Mouse (Mus musculus): ENCODE data around the gene Tor1aip1. TPM values are rescaled to one million over a fixed set of nuclear protein-coding genes. Genes with fewer than 3 reads are reported as not detected.

The Tor1aip1 gene
- polyA plus RNA-seq, 1 experiment: 268 TPM

- Histone ChIP-seq H3K36me3 (ENCODE audit: control insufficient read depth, insufficient read depth, low read length) (no peaks in the 10 kb centered on the region; the same call in none of the 2 replicates), H3K4me1 (ENCODE audit: control insufficient read depth, insufficient read depth, low read length) (no peaks in the 10 kb centered on the region), H3K27me3 (ENCODE audit: control insufficient read depth, insufficient read depth, low read length) (no peaks in the 10 kb centered on the region), H3K4me3 (ENCODE audit: control insufficient read depth, low read depth, low read length) (no peak overlapping the region), H3K27ac (ENCODE audit: control insufficient read depth, insufficient read depth, low read depth, low read length) (no peak overlapping the region)
- TF ChIP-seq POLR2A (IDR thresholded peaks at IDR 0.05; ENCODE audit: control insufficient read depth, low read depth, low read length) (no peak), CTCF (IDR thresholded peaks at IDR 0.05; ENCODE audit: control insufficient read depth, insufficient read depth, insufficient replicate concordance, low read depth, low read length) (no peak)
Measured at GRCm38 (mm10) chr1:156028340-156028975, 7.8 kb downstream of the Tor1aip1 start.

DNA sequence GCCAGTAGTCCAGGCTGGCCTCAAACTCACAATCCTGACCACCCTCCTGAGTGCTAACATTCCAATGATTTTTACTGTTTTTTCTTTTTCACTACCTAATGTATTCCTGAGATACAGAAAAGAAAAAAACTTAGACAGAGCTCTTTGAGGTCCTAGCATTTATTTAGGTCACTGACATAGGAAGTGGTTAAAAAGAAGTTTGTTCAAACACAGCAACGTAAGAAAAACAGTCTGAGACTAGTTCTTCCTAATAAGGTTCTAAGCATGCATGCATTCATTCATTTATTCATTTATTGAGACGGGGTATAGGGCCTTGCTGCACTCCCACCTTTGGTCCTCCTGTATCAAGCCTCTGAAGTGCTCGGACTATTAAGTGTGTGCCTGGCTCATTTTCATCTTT is 8.4 kb downstream of the Tor1aip1 start:
- no peak overlapping the region for H3K27ac ChIP-seq (ENCODE audit: control insufficient read depth, insufficient read depth, low read depth, low read length)
- no peaks in the 10 kb centered on the region for H3K4me1 ChIP-seq (ENCODE audit: control insufficient read depth, insufficient read depth, low read length)
- TF ChIP-seq CTCF (IDR thresholded peaks at IDR 0.05; ENCODE audit: control insufficient read depth, insufficient read depth, insufficient replicate concordance, low read depth, low read length): no peak
- no peaks in the 10 kb centered on the region for H3K27me3 ChIP-seq (ENCODE audit: control insufficient read depth, insufficient read depth, low read length)
- no peaks in the 10 kb centered on the region; the same call in none of the 2 replicates for H3K36me3 ChIP-seq (ENCODE audit: control insufficient read depth, insufficient read depth, low read length)
- H3K4me3 ChIP-seq (ENCODE audit: control insufficient read depth, low read depth, low read length): no peak overlapping the region

GRCm38 (mm10) chr1:156024831-156025503 is 11.3 kb downstream of the Tor1aip1 start:
- peaks cover 1% of the 10 kb centered on the region for H3K36me3 ChIP-seq (ENCODE audit: control insufficient read depth, insufficient read depth, low read length)
- no peak overlapping the region for H3K4me3 ChIP-seq (ENCODE audit: control insufficient read depth, low read depth, low read length)
- no peaks in the 10 kb centered on the region for H3K27me3 ChIP-seq (ENCODE audit: control insufficient read depth, insufficient read depth, low read length)
- no peak for TF ChIP-seq CTCF (IDR thresholded peaks at IDR 0.05; ENCODE audit: control insufficient read depth, insufficient read depth, insufficient replicate concordance, low read depth, low read length)
- no peak for TF ChIP-seq POLR2A (IDR thresholded peaks at IDR 0.05; ENCODE audit: control insufficient read depth, low read depth, low read length)
- H3K4me1 ChIP-seq (ENCODE audit: control insufficient read depth, insufficient read depth, low read length): peaks cover 2% of the 10 kb centered on the region; the same call in 1 of the 2 replicates
- H3K27ac ChIP-seq (ENCODE audit: control insufficient read depth, insufficient read depth, low read depth, low read length): no peak overlapping the region

DNA sequence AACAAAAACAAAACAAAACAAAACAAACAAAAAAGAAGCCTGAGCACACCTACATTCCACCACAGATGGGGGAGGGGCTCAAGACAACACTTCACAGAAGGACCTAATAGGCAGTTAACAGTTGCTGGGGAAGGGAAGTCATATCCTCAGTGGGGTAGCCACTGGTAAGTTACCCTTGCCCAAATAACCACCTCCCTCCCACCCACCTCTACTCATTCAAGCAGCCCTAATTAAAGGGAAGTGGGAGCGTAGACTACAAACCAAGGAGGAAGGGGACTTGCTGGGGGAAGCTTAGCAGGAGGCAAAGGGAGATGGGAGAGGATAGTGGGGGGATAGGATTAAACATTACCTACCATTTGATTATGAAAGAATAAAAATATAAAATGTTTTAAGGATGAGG is 15.9 kb downstream of the Tor1aip1 start:
- Histone ChIP-seq H3K4me3 (ENCODE audit: control insufficient read depth, low read depth, low read length) (peak overlapping the region; percentile 91), H3K27me3 (ENCODE audit: control insufficient read depth, insufficient read depth, low read length) (no peaks in the 10 kb centered on the region), H3K36me3 (ENCODE audit: control insufficient read depth, insufficient read depth, low read length) (peaks cover 1% of the 10 kb centered on the region), H3K4me1 (ENCODE audit: control insufficient read depth, insufficient read depth, low read length) (peaks cover 2% of the 10 kb centered on the region; the same call in 1 of the 2 replicates), H3K27ac (ENCODE audit: control insufficient read depth, insufficient read depth, low read depth, low read length) (peak overlapping the region; percentile 95)
- no peak for TF ChIP-seq CTCF (IDR thresholded peaks at IDR 0.05; ENCODE audit: control insufficient read depth, insufficient read depth, insufficient replicate concordance, low read depth, low read length)
- TF ChIP-seq POLR2A (IDR thresholded peaks at IDR 0.05; ENCODE audit: control insufficient read depth, low read depth, low read length): no peak

DNA sequence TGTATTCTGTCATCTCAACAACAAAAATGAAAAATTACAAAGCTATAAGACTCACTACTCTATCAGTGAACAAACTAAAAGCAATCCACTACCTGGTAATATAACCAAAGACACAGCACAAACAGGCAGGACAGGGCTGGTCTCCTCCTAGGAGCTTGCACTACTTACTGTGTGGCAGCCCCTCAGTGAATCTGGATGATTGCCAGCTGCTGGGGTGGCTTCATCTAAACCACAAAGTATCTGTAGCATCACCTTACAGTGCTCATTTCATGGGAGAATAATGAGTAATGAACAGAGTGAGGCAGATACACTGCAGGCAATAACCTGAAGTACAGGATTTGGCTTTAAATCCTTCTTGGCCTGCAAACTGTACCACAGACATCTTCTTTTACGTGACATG is 16.5 kb downstream of the Tor1aip1 start:
- peaks cover 2% of the 10 kb centered on the region; the same call in 1 of the 2 replicates for H3K4me1 ChIP-seq (ENCODE audit: control insufficient read depth, insufficient read depth, low read length)
- peak overlapping the region; percentile 49 for H3K27ac ChIP-seq (ENCODE audit: control insufficient read depth, insufficient read depth, low read depth, low read length)
- TF ChIP-seq CTCF (IDR thresholded peaks at IDR 0.05; ENCODE audit: control insufficient read depth, insufficient read depth, insufficient replicate concordance, low read depth, low read length) (no peak), POLR2A (IDR thresholded peaks at IDR 0.05; ENCODE audit: control insufficient read depth, low read depth, low read length) (no peak)
- H3K27me3 ChIP-seq (ENCODE audit: control insufficient read depth, insufficient read depth, low read length): no peaks in the 10 kb centered on the region
- H3K4me3 ChIP-seq (ENCODE audit: control insufficient read depth, low read depth, low read length): peak overlapping the region; percentile 91
- H3K36me3 ChIP-seq (ENCODE audit: control insufficient read depth, insufficient read depth, low read length): peaks cover 1% of the 10 kb centered on the region

GRCm38 (mm10) chr1:156009003-156009402 is 27.3 kb downstream of the Tor1aip1 start:
- no peaks in the 10 kb centered on the region; the same call in none of the 2 replicates for H3K36me3 ChIP-seq (ENCODE audit: control insufficient read depth, insufficient read depth, low read length)

DNA sequence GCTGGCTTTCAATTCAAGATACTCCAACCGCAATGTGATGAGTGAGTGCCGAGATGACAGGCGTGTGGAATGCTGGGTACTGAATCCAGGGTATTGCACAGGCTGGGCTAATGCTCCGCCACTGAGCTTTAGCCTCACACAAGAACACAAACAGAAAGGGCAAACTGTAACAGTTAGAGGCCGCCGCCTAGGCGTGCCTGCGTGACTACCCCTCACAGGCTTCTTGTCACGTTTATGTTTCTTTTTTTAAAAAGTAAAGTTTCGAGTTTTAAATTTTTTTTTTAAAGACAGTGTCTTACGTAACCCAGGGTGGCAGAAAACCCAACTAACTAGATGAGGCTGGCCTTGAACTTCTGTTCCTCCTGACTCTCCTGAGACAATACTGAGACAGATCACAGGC is 30.4 kb downstream of the Tor1aip1 start:
- no peaks in the 10 kb centered on the region for H3K4me1 ChIP-seq (ENCODE audit: control insufficient read depth, insufficient read depth, low read length)
- no peaks in the 10 kb centered on the region; the same call in none of the 2 replicates for H3K36me3 ChIP-seq (ENCODE audit: control insufficient read depth, insufficient read depth, low read length)
- TF ChIP-seq POLR2A (IDR thresholded peaks at IDR 0.05; ENCODE audit: control insufficient read depth, low read depth, low read length) (no peak), CTCF (IDR thresholded peaks at IDR 0.05; ENCODE audit: control insufficient read depth, insufficient read depth, insufficient replicate concordance, low read depth, low read length) (no peak)
- H3K27me3 ChIP-seq (ENCODE audit: control insufficient read depth, insufficient read depth, low read length): no peaks in the 10 kb centered on the region
- no peak overlapping the region for H3K4me3 ChIP-seq (ENCODE audit: control insufficient read depth, low read depth, low read length)
- H3K27ac ChIP-seq (ENCODE audit: control insufficient read depth, insufficient read depth, low read depth, low read length): no peak overlapping the region

More at GRCm38 (mm10) chr1:156009003-156009402, 27.3 kb downstream of the Tor1aip1 start:
- Histone ChIP-seq H3K4me3 (ENCODE audit: control insufficient read depth, low read depth, low read length) (no peak overlapping the region), H3K27ac (ENCODE audit: control insufficient read depth, insufficient read depth, low read depth, low read length) (no peak overlapping the region), H3K4me1 (ENCODE audit: control insufficient read depth, insufficient read depth, low read length) (no peaks in the 10 kb centered on the region), H3K27me3 (ENCODE audit: control insufficient read depth, insufficient read depth, low read length) (no peaks in the 10 kb centered on the region)
- TF ChIP-seq POLR2A (IDR thresholded peaks at IDR 0.05; ENCODE audit: control insufficient read depth, low read depth, low read length) (no peak), CTCF (IDR thresholded peaks at IDR 0.05; ENCODE audit: control insufficient read depth, insufficient read depth, insufficient replicate concordance, low read depth, low read length) (no peak)
